Mouse (Mus musculus): ENCODE data around the gene Apeh. TPM values are rescaled to one million over a fixed set of nuclear protein-coding genes. Genes with fewer than 3 reads are reported as not detected.

Gene Apeh
- polyA plus RNA-seq, 1 experiment from 2014 or later, result 50.8 TPM

DNA sequence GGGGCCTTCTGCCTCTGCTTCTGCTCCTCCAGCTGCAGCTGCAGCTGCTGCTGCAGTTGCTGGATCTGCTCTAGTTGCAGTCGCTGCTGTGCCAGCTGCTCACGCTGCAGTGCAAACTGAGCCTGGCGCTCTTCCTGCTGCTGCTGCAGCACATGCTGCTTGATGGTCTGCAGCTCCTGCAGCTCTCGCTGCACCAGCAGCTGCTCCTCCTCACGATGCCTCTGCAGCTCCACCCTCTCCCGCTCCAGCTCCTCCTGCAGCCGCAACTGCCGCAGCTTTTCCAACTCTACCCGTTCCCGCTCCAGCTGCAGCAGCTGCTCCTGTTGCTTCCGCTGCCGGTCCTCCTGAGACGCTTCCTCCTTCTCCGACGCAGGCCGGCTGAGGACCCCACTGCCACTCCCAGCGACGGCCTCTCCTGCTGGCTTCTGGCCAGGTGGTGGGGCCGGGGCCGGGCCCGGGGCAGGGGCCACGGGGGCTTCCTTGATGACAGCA, 16.7 kb upstream of the Apeh start:
- Histone ChIP-seq H3K4me1 (ENCODE audit: control insufficient read depth, insufficient read depth, low read length) (no peaks in the 10 kb centered on the region), H3K36me3 (ENCODE audit: control insufficient read depth, insufficient read depth, low read length) (peaks cover 42% of the 10 kb centered on the region), H3K27ac (ENCODE audit: low read length) (no peak overlapping the region), H3K27me3 (ENCODE audit: control insufficient read depth, insufficient read depth, low read depth, low read length) (no peaks in the 10 kb centered on the region), H3K9ac (ENCODE audit: low read depth, low read length) (no peak overlapping the region), H3K9me3 (replicated peaks; ENCODE audit: control insufficient read depth, low read length, poor library complexity, severe bottlenecking) (no peaks in the 10 kb centered on the region), H3K4me3 (ENCODE audit: low read depth, low read length) (no peak overlapping the region), H3K4me2 (ENCODE audit: low read length) (peak overlapping the region; percentile 0; the same call in 1 of the 2 replicates)
- 9% methylated on average over 22 of the region's 22 CpGs for WGBS
- no peak for ATAC-seq

DNA sequence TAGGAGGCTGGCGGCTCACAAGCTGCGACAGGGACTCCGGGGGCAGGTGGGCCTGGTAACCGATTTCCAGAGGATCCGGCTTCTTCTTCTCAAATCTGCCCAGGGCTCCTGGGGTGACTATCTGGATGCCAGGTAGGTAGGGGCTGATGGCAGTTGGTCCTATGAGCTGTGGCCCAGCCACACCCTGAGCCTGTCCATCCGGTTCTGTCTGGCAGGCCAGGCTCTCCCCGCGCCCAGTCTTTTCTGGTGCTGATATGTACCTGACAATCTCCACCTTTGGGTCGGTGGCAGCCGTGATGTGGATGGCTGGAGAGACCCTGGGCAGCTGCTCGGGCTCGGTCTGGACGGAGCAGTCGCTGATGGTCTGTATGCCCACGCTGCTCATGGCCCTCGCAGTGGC, 15.8 kb upstream of the Apeh start:
- no peak overlapping the region for H3K4me3 ChIP-seq (ENCODE audit: low read depth, low read length)
- no peak overlapping the region for H3K4me2 ChIP-seq (ENCODE audit: low read length)
- H3K9me3 ChIP-seq (replicated peaks; ENCODE audit: control insufficient read depth, low read length, poor library complexity, severe bottlenecking), result no peaks in the 10 kb centered on the region
- no peak overlapping the region for H3K27ac ChIP-seq (ENCODE audit: low read length)
- no peak for ATAC-seq
- H3K9ac ChIP-seq (ENCODE audit: low read depth, low read length), result no peak overlapping the region
- H3K27me3 ChIP-seq (ENCODE audit: control insufficient read depth, insufficient read depth, low read depth, low read length), result no peaks in the 10 kb centered on the region
- H3K4me1 ChIP-seq (ENCODE audit: control insufficient read depth, insufficient read depth, low read length), result no peaks in the 10 kb centered on the region
- H3K36me3 ChIP-seq (ENCODE audit: control insufficient read depth, insufficient read depth, low read length), result peaks cover 36% of the 10 kb centered on the region
- WGBS, result 86% methylated on average over 16 of the region's 16 CpGs

DNA sequence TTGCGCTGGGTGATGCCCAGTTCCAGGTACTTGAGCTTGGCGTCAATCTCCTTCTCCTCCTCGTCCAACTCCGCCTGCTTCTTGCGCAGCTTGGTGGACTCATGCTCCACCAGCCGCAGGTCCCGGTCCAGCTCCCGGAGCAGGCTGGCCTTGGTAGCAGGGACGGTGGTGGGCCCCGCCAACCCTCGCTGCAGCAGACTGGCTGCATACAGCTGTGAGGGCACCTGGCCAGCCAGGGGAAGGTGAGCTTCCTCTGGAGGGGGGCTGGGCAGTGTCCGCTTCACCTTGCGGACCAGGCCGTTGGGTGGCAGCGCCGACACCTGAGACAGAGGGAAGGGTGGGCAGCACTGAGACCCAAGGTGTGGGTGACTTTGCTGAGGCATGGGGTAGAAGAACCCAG, 13.5 kb upstream of the Apeh start:
- 95% methylated on average over 16 of the region's 16 CpGs for WGBS
- peaks cover 29% of the 10 kb centered on the region for H3K36me3 ChIP-seq (ENCODE audit: control insufficient read depth, insufficient read depth, low read length)
- no peak overlapping the region for H3K4me2 ChIP-seq (ENCODE audit: low read length)

DNA sequence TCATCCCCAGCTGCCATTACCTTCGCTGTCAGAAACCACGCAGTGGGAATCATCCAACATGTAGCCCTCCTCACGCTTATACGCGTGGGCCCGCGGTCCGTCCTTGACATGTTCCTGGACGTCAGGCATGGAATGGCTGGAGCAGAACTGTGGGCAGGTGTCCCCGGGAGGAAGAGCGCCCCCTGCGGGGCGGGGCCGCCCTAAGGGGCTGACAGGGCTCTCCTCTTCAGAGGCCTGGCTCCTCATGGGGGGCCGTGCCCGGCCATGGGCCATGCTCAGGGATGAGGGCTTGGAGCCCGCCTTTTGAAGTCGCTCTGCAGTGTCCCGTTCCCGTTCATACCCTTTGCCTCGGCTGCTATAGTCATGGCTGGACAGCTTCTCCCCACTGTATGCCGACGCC, 11.7 kb upstream of the Apeh start:
- peaks cover 32% of the 10 kb centered on the region for H3K36me3 ChIP-seq (ENCODE audit: control insufficient read depth, insufficient read depth, low read length)
- ATAC-seq, result no peak
- 90% methylated on average over 23 of the region's 23 CpGs for WGBS

More for the DNA sequence above, 13.5 kb upstream of the Apeh start:
- Histone ChIP-seq H3K9ac (ENCODE audit: low read depth, low read length) (no peak overlapping the region), H3K4me1 (ENCODE audit: control insufficient read depth, insufficient read depth, low read length) (no peaks in the 10 kb centered on the region), H3K27me3 (ENCODE audit: control insufficient read depth, insufficient read depth, low read depth, low read length) (no peaks in the 10 kb centered on the region), H3K27ac (ENCODE audit: low read length) (no peak overlapping the region), H3K4me3 (ENCODE audit: low read depth, low read length) (no peak overlapping the region), H3K9me3 (replicated peaks; ENCODE audit: control insufficient read depth, low read length, poor library complexity, severe bottlenecking) (no peaks in the 10 kb centered on the region)
- ATAC-seq, result no peak

DNA sequence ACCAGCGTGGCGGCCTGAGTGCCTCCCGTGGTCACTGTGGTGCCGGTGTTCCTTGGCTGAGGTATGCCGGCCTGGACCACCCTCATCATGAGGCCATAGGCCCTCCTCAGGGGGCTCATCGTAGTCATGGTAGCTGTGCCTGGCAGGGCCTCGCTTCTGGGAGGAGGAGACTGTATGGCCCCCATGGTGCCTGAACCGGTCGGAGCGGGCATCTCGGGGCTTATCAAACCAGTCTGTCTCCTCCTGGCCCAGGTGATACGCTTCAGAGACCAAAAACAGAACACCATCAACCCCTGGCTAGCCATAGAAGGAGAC, 11.1 kb upstream of the Apeh start:
- peak overlapping the region; percentile 18; the same call in 1 of the 2 replicates for H3K9ac ChIP-seq (ENCODE audit: low read depth, low read length)
- no peaks in the 10 kb centered on the region for H3K4me1 ChIP-seq (ENCODE audit: control insufficient read depth, insufficient read depth, low read length)
- H3K27me3 ChIP-seq (ENCODE audit: control insufficient read depth, insufficient read depth, low read depth, low read length), result no peaks in the 10 kb centered on the region
- no peak overlapping the region for H3K27ac ChIP-seq (ENCODE audit: low read length)
- no peak for ATAC-seq
- no peak overlapping the region for H3K4me2 ChIP-seq (ENCODE audit: low read length)
- no peaks in the 10 kb centered on the region for H3K9me3 ChIP-seq (replicated peaks; ENCODE audit: control insufficient read depth, low read length, poor library complexity, severe bottlenecking)
- WGBS, result 68% methylated on average over 12 of the region's 12 CpGs
- H3K4me3 ChIP-seq (ENCODE audit: low read depth, low read length), result no peak overlapping the region
- peaks cover 29% of the 10 kb centered on the region for H3K36me3 ChIP-seq (ENCODE audit: control insufficient read depth, insufficient read depth, low read length)

More for the DNA sequence above, 11.7 kb upstream of the Apeh start:
- H3K27me3 ChIP-seq (ENCODE audit: control insufficient read depth, insufficient read depth, low read depth, low read length), result no peaks in the 10 kb centered on the region
- no peak overlapping the region for H3K4me2 ChIP-seq (ENCODE audit: low read length)
- H3K4me3 ChIP-seq (ENCODE audit: low read depth, low read length), result no peak overlapping the region
- H3K4me1 ChIP-seq (ENCODE audit: control insufficient read depth, insufficient read depth, low read length), result no peaks in the 10 kb centered on the region
- no peak overlapping the region for H3K9ac ChIP-seq (ENCODE audit: low read depth, low read length)
- H3K9me3 ChIP-seq (replicated peaks; ENCODE audit: control insufficient read depth, low read length, poor library complexity, severe bottlenecking), result no peaks in the 10 kb centered on the region
- H3K27ac ChIP-seq (ENCODE audit: low read length), result no peak overlapping the region

DNA sequence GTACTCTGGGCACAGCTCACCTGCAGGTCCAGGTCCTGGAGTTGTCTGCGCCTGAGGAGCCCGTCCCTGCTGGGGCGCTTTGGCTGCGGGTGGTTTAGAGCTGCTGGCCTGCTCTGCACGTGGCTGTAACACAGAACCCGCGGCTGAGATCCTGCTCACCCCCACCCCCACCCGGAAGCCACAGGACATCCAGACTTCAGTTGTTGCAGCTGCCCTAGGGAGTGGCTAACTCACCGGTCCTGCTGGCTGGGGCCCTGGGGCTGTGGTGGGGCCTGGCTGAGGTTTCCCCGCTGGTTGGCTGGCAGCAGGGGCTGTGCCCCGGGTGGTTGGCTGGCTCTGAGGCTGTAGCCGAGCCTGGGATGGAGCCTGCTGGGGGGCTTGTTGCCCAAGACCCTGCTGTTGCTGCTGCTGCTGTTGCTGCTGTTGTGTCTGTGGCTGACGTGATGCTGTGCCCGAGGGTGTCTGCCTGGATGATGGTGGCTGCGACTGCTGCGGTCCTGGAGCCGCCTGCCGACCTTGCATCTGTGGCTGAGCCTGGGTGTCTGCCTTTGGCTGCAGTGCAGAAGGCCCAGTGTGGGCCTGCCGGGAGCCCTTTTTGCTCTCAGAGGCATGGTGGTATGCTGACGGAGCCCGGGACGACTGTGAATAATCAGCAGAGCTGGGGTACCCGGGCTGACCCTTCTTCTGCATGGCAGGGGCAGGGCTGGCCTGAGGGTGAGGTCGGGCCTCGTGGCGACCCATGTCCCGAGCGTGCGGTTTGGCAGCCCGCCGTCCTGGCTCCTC, 10.6 kb upstream of the Apeh start:
- no peaks in the 10 kb centered on the region for H3K9me3 ChIP-seq (replicated peaks; ENCODE audit: control insufficient read depth, low read length, poor library complexity, severe bottlenecking)
- H3K9ac ChIP-seq (ENCODE audit: low read depth, low read length), result peak overlapping the region; percentile 18; the same call in 1 of the 2 replicates
- WGBS, result 33% methylated on average over 31 of the region's 31 CpGs
- H3K27me3 ChIP-seq (ENCODE audit: control insufficient read depth, insufficient read depth, low read depth, low read length), result no peaks in the 10 kb centered on the region
- 0 out of 2 replicates have a peak overlapping the region, but pooled peaks have one; percentile 6 for H3K27ac ChIP-seq (ENCODE audit: low read length)
- H3K4me2 ChIP-seq (ENCODE audit: low read length), result no peak overlapping the region
- no peak overlapping the region for H3K4me3 ChIP-seq (ENCODE audit: low read depth, low read length)
- ATAC-seq, result peak; percentile 43; the same call in 1 of the 2 replicates
- H3K36me3 ChIP-seq (ENCODE audit: control insufficient read depth, insufficient read depth, low read length), result peaks cover 26% of the 10 kb centered on the region
- H3K4me1 ChIP-seq (ENCODE audit: control insufficient read depth, insufficient read depth, low read length), result no peaks in the 10 kb centered on the region

DNA sequence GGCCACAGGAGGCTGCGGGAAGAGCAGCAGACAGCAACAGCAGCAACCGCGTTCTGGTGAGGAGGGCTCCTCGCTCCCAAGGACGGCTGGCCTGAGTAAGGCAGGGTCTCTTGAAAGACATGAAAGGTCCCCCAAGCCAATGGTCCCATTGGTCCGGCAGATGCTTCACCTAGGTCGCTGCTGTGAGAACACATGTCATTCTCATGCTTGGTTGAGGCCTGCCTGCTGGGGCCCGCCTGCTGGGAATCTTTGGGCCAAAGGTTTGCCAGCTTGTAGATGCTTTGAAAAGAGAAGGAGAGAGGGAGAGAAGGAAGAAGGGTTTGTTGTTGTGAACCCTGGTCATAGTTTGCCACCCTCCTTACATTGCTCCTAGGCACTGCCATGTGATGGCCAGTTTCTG, 5.2 kb upstream of the Apeh start:
- Histone ChIP-seq H3K4me3 (ENCODE audit: low read depth, low read length) (no peak overlapping the region), H3K36me3 (ENCODE audit: control insufficient read depth, insufficient read depth, low read length) (peaks cover 17% of the 10 kb centered on the region), H3K27ac (ENCODE audit: low read length) (no peak overlapping the region), H3K4me1 (ENCODE audit: control insufficient read depth, insufficient read depth, low read length) (peaks cover 10% of the 10 kb centered on the region), H3K9me3 (replicated peaks; ENCODE audit: control insufficient read depth, low read length, poor library complexity, severe bottlenecking) (no peaks in the 10 kb centered on the region), H3K4me2 (ENCODE audit: low read length) (no peak overlapping the region), H3K27me3 (ENCODE audit: control insufficient read depth, insufficient read depth, low read depth, low read length) (no peaks in the 10 kb centered on the region), H3K9ac (ENCODE audit: low read depth, low read length) (no peak overlapping the region)
- ATAC-seq, result no peak
- WGBS, result 83% methylated on average over 8 of the region's 8 CpGs

DNA sequence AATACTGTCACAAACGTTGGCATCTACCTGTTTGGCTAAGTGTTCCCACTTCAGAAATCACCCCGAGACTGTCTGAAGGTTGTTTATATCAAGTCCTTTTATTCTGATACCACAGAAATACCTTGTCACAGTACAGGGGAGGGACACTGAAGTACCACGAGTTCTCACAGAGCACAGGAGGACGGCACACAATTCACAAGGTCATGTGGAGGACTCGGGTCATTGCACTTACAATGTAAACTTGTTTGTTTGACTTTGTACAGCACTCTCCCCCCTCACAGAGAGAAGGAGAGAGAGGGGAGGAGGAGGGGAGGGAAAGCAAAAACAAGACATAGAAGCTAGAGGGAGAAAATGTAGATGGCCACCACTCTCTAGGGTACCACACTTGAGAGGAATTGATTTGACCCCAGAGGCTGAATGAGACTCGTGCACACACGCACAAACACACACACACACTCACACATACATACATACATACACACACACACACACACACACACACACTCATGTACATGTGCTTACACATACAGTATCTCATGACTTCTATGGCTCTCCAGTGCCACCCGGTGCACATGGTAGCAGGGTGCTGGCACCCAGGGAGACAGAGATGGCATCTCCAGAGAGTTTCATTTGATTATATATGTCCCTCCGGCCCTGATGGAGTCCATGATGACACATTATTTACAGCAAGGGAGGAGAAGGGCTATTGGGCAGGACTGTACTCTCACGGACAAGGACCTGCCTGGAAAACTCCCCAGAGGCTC, 1.7 kb upstream of the Apeh start:
- Histone ChIP-seq H3K27ac (ENCODE audit: low read length) (no peak overlapping the region), H3K36me3 (ENCODE audit: control insufficient read depth, insufficient read depth, low read length) (peaks cover 12% of the 10 kb centered on the region; the same call in 1 of the 2 replicates), H3K9me3 (replicated peaks; ENCODE audit: control insufficient read depth, low read length, poor library complexity, severe bottlenecking) (no peaks in the 10 kb centered on the region), H3K9ac (ENCODE audit: low read depth, low read length) (no peak overlapping the region), H3K4me2 (ENCODE audit: low read length) (no peak overlapping the region), H3K27me3 (ENCODE audit: control insufficient read depth, insufficient read depth, low read depth, low read length) (no peaks in the 10 kb centered on the region), H3K4me3 (ENCODE audit: low read depth, low read length) (no peak overlapping the region), H3K4me1 (ENCODE audit: control insufficient read depth, insufficient read depth, low read length) (peaks cover 14% of the 10 kb centered on the region)
- ATAC-seq, result no peak
- WGBS, result 64% methylated on average over 10 of the region's 10 CpGs

DNA sequence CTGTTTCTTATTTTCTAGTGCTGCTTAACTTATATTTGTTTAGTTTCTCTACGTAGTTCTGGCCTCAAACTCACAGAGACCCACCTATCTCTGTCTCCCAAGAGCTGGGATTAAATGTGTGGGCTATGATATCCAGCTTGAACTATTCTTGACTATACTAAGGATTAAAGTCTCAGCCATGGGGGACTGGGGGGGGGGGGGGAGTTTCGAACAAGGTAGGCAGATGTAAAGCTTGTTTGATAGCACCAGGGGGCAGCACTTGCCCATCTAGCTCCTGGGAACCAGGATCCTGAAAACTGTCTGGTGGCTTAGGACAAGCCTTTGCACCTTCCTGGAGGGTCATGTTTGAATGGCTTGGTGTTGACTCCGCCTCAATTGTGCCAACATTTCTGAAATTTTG, 1.1 kb upstream of the Apeh start:
- Histone ChIP-seq H3K9ac (ENCODE audit: low read depth, low read length) (no peak overlapping the region; the same call in 1 of the 2 replicates), H3K27me3 (ENCODE audit: control insufficient read depth, insufficient read depth, low read depth, low read length) (no peaks in the 10 kb centered on the region), H3K4me3 (ENCODE audit: low read depth, low read length) (peak overlapping the region; percentile 60), H3K27ac (ENCODE audit: low read length) (no peak overlapping the region), H3K36me3 (ENCODE audit: control insufficient read depth, insufficient read depth, low read length) (peaks cover 18% of the 10 kb centered on the region; the same call in 1 of the 2 replicates), H3K9me3 (replicated peaks; ENCODE audit: control insufficient read depth, low read length, poor library complexity, severe bottlenecking) (no peaks in the 10 kb centered on the region), H3K4me1 (ENCODE audit: control insufficient read depth, insufficient read depth, low read length) (peaks cover 14% of the 10 kb centered on the region), H3K4me2 (ENCODE audit: low read length) (peak overlapping the region; percentile 98)
- no peak for ATAC-seq
- WGBS, result 11% methylated on average over 3 of the region's 3 CpGs
